Mouse (Mus musculus): Measurements from ENCODE around the gene Olfml2b.

The Olfml2b gene

GRCm38 (mm10) chr1:170731865-170732595 is 87.7 kb downstream of the Olfml2b start:
- no peak for DNase-seq (ENCODE audit: low spot score in 2 of 2)

Measured in heart, adult 9 months (tissue).